Mouse (Mus musculus) heart, adult 2 months (tissue): ENCODE measurements at regions not wholly inside any gene's neighbourhood (a gene's known extent, or its start where the extent isn't known, plus 50 kb on each side); places are given as distances from the start of the nearest gene placed in this dataset.

Experiments
- DNase-seq, 2 experiments: peaks; one replicate each; pipeline ENCODE4 v3.0.0; 2021
- H3K27ac ChIP-seq: fragments of 200-600 bp; 2 replicates; pipeline ENCODE4 v1.8.1; 2022
- H3K27me3 ChIP-seq: fragments of 200-500 bp; 2 replicates; pipeline ENCODE4 v1.6.1; 2012; ENCODE audit warnings: mild to moderate bottlenecking, low read length, inconsistent platforms, mixed read lengths; ENCODE audit not compliant: control insufficient read depth, insufficient read depth
- H3K36me3 ChIP-seq: fragments of 200-500 bp; 2 replicates; pipeline ENCODE4 v1.6.1; 2012; ENCODE audit warnings: low read length, inconsistent platforms; ENCODE audit not compliant: control insufficient read depth, insufficient read depth
- H3K4me1 ChIP-seq: fragments of 200-500 bp; 2 replicates; pipeline ENCODE4 v1.6.1; 2011; ENCODE audit warnings: low read length; ENCODE audit not compliant: control insufficient read depth, insufficient read depth
- H3K4me3 ChIP-seq: fragments of 200-600 bp; 2 replicates; pipeline ENCODE4 v1.8.1; 2022
- H3K79me2 ChIP-seq: fragments of 200-500 bp; replicated peaks from 2 replicates; pipeline ENCODE4 v1.6.1; 2012; ENCODE audit warnings: mild to moderate bottlenecking, inconsistent platforms, low read length, moderate library complexity, mixed read lengths; ENCODE audit not compliant: control insufficient read depth, insufficient read depth
- H3K9ac ChIP-seq: fragments of 200-500 bp; 2 replicates; pipeline ENCODE4 v1.6.1; 2012; ENCODE audit warnings: low read depth, mild to moderate bottlenecking, control low read depth, inconsistent platforms, low read length, mixed read lengths
- CTCF ChIP-seq: fragments of 200-600 bp; IDR thresholded peaks from 2 replicates; pipeline ENCODE4 v1.8.1; 2022; ENCODE audit warnings: antibody characterized with exemption, mild to moderate bottlenecking, moderate library complexity
- EP300 ChIP-seq: fragments of 200-500 bp; IDR thresholded peaks from 2 replicates; pipeline ENCODE4 v1.6.1; 2011; ENCODE audit warnings: low read depth, low read length, control low read depth; ENCODE audit not compliant: insufficient read depth
- POLR2A ChIP-seq: fragments of 200-500 bp; IDR thresholded peaks from 2 replicates; pipeline ENCODE4 v1.6.1; 2011; ENCODE audit warnings: mild to moderate bottlenecking, low read depth, low read length, control low read depth; ENCODE audit not compliant: insufficient read depth
- WGBS: fragments of 180-500 bp; shearing (Covaris S2); methylation state at CpG from one replicate; pipeline ENCODE4 v1.1.7; 2018; 5-methylcytosine and 5-hydroxymethylcytosine counted together
- intact Hi-C: fragments of 180-260 bp; cut with DNase I; formaldehyde crosslinking; loops from one replicate; pipeline ENCODE4 v1.15.1; 2025

GRCm38 (mm10) chr2:128373363-128374252 is 217.4 kb upstream of the Spdye4c start:
- peak; percentile 46 to 75 for DNase-seq
- intact Hi-C loops = no loop called here
- Histone ChIP-seq H3K27me3 (no peaks in the 10 kb centered on the region), H3K9ac (no peak overlapping the region), H3K4me3 (no peak overlapping the region), H3K4me1 (peaks cover 8% of the 10 kb centered on the region), H3K36me3 (no peaks in the 10 kb centered on the region), H3K27ac (peak overlapping the region; percentile 70), H3K79me2 (no peaks in the 10 kb centered on the region)
- WGBS = 36% methylated on average over 12 of the region's 12 CpGs
- TF ChIP-seq CTCF (no peak), POLR2A (no peak), EP300 (no peak)

- Histone ChIP-seq H3K36me3 (no peaks in the 10 kb centered on the region), H3K4me1 (peaks cover 8% of the 10 kb centered on the region), H3K27me3 (no peaks in the 10 kb centered on the region), H3K4me3 (no peak overlapping the region), H3K27ac (peak overlapping the region; percentile 70), H3K79me2 (no peaks in the 10 kb centered on the region), H3K9ac (no peak overlapping the region)
- no peak for DNase-seq
- intact Hi-C loops = no loop called here
- no peak for TF ChIP-seq POLR2A
- no peak for TF ChIP-seq EP300
- TF ChIP-seq CTCF = no peak
- 72% methylated on average over 2 of the region's 2 CpGs for WGBS
Observed at GRCm38 (mm10) chr2:128374253-128374566, 216.8 kb upstream of the Spdye4c start.

- TF ChIP-seq POLR2A = no peak
- no peak for TF ChIP-seq EP300
- no peak for TF ChIP-seq CTCF
- Histone ChIP-seq H3K27ac (no peak overlapping the region), H3K9ac (no peak overlapping the region), H3K4me3 (no peak overlapping the region), H3K36me3 (no peaks in the 10 kb centered on the region), H3K27me3 (no peaks in the 10 kb centered on the region), H3K79me2 (no peaks in the 10 kb centered on the region), H3K4me1 (peaks cover 8% of the 10 kb centered on the region)
- intact Hi-C loops = no loop called here
- no peak for DNase-seq
- WGBS = 96% methylated on average over 5 of the region's 5 CpGs
Observed at GRCm38 (mm10) chr2:128374926-128375325, 216.1 kb upstream of the Spdye4c start.

- Histone ChIP-seq H3K27ac (no peak overlapping the region), H3K4me3 (no peak overlapping the region), H3K27me3 (no peaks in the 10 kb centered on the region), H3K4me1 (peaks cover 8% of the 10 kb centered on the region), H3K36me3 (no peaks in the 10 kb centered on the region), H3K79me2 (no peaks in the 10 kb centered on the region), H3K9ac (no peak overlapping the region)
- no peak for TF ChIP-seq EP300
- no peak for TF ChIP-seq CTCF
- no peak for TF ChIP-seq POLR2A
- intact Hi-C loops = no loop called here
- WGBS = 86% methylated on average over 3 of the region's 3 CpGs
- DNase-seq = no peak
Observed at GRCm38 (mm10) chr2:128375827-128376226, 215.2 kb upstream of the Spdye4c start.

GRCm38 (mm10) chr2:128377176-128377575 is 213.8 kb upstream of the Spdye4c start:
- intact Hi-C loops = no loop called here
- no peaks in the 10 kb centered on the region for H3K27me3 ChIP-seq
- no peak overlapping the region for H3K27ac ChIP-seq
- H3K4me3 ChIP-seq = no peak overlapping the region
- no peak for DNase-seq
- H3K9ac ChIP-seq = no peak overlapping the region
- no peaks in the 10 kb centered on the region for H3K36me3 ChIP-seq
- 87% methylated on average over 6 of the region's 6 CpGs for WGBS
- TF ChIP-seq EP300 (no peak), POLR2A (no peak), CTCF (no peak)
- H3K4me1 ChIP-seq = peaks cover 8% of the 10 kb centered on the region
- no peaks in the 10 kb centered on the region for H3K79me2 ChIP-seq

GRCm38 (mm10) chr2:128377680-128378079 is 213.3 kb upstream of the Spdye4c start:
- Histone ChIP-seq H3K9ac (no peak overlapping the region), H3K36me3 (no peaks in the 10 kb centered on the region), H3K4me1 (peaks cover 8% of the 10 kb centered on the region), H3K27me3 (no peaks in the 10 kb centered on the region), H3K27ac (no peak overlapping the region), H3K79me2 (no peaks in the 10 kb centered on the region), H3K4me3 (no peak overlapping the region)
- intact Hi-C loops = no loop called here
- no peak for TF ChIP-seq EP300
- no peak for TF ChIP-seq POLR2A
- no peak for TF ChIP-seq CTCF
- 82% methylated on average over 10 of the region's 10 CpGs for WGBS
- no peak for DNase-seq
